Mouse (Mus musculus): ENCODE measurements around the gene Hist1h2bc.
"Not testable (repeated sequence)": the region's sequence is repeated elsewhere in the genome, so short reads cannot be mapped to it uniquely, and the experiment has no call there.

Gene Hist1h2bc

GRCm38 (mm10) chr13:23683755-23684281, at the start of gene Hist1h2bc, which contains the start of gene Hist1h2ac:
TSS of gene Hist1h2bc (plus strand) at chr13:23684199.
TSS of gene Hist1h2ac (minus strand) at chr13:23683948.
- peak; percentile 45 for DNase-seq (ENCODE audit: low spot score)

- DNase-seq (ENCODE audit: low spot score): no peak
Measured at GRCm38 (mm10) chr13:23659636-23660366, 24.2 kb upstream of the Hist1h2bc start.

- no peak for DNase-seq (ENCODE audit: low spot score)
Measured at GRCm38 (mm10) chr13:23662536-23662935, 21.5 kb upstream of the Hist1h2bc start.

- no peak for DNase-seq (ENCODE audit: low spot score)
Measured at GRCm38 (mm10) chr13:23681990-23682582, 1.9 kb upstream of the Hist1h2bc start.

GRCm38 (mm10) chr13:23682623-23682946, 1.4 kb upstream of the Hist1h2bc start:
- DNase-seq (ENCODE audit: low spot score): no peak

GRCm38 (mm10) chr13:23682947-23683754, 848 bp upstream of the Hist1h2bc start:
- not testable (repeated sequence) for DNase-seq (ENCODE audit: low spot score)

- DNase-seq (ENCODE audit: low spot score): not testable (repeated sequence)
Measured at GRCm38 (mm10) chr13:23684295-23684945, 421 bp downstream of the Hist1h2bc start.

- DNase-seq (ENCODE audit: low spot score): no peak
Measured at GRCm38 (mm10) chr13:23685121-23685861, 1.3 kb downstream of the Hist1h2bc start.

GRCm38 (mm10) chr13:23685966-23686365, 2.0 kb downstream of the Hist1h2bc start:
- no peak for DNase-seq (ENCODE audit: low spot score)

GRCm38 (mm10) chr13:23687181-23687580, 3.2 kb downstream of the Hist1h2bc start:
- DNase-seq (ENCODE audit: low spot score): no peak

- DNase-seq (ENCODE audit: low spot score): no peak
Measured at GRCm38 (mm10) chr13:23687907-23688306, 3.9 kb downstream of the Hist1h2bc start.

- DNase-seq (ENCODE audit: low spot score): no peak
Measured at GRCm38 (mm10) chr13:23688956-23689355, 5.0 kb downstream of the Hist1h2bc start.

- DNase-seq (ENCODE audit: low spot score): no peak
Measured at GRCm38 (mm10) chr13:23689459-23689858, 5.5 kb downstream of the Hist1h2bc start.

GRCm38 (mm10) chr13:23693856-23694440, 9.9 kb downstream of the Hist1h2bc start:
- no peak for DNase-seq (ENCODE audit: low spot score)

- DNase-seq (ENCODE audit: low spot score): no peak
Measured at GRCm38 (mm10) chr13:23694956-23695355, 11.0 kb downstream of the Hist1h2bc start.

- DNase-seq (ENCODE audit: low spot score): no peak
Measured at GRCm38 (mm10) chr13:23695514-23695913, 11.5 kb downstream of the Hist1h2bc start, which contains the start of gene Hist1h1t. TSS of gene Hist1h1t (plus strand) at chr13:23695814.

GRCm38 (mm10) chr13:23696061-23696474, 12.1 kb downstream of the Hist1h2bc start:
- DNase-seq (ENCODE audit: low spot score): no peak

- no peak for DNase-seq (ENCODE audit: low spot score)
Measured at GRCm38 (mm10) chr13:23697491-23698299, 13.7 kb downstream of the Hist1h2bc start.

GRCm38 (mm10) chr13:23698300-23698693, 14.3 kb downstream of the Hist1h2bc start, which contains the start of gene Hist1h4c:
TSS of gene Hist1h4c (minus strand) at chr13:23698454.
- peak; percentile 98 for DNase-seq (ENCODE audit: low spot score)

- no peak for DNase-seq (ENCODE audit: low spot score)
Measured at GRCm38 (mm10) chr13:23698996-23699395, 15.0 kb downstream of the Hist1h2bc start.
